Mouse (Mus musculus): ENCODE measurements around the gene Plxnc1.

The Plxnc1 gene

GRCm38 (mm10) chr10:94944691-94945205, at the start of gene Plxnc1:
Gene Plxnc1, minus strand, starts transcription at chr10:94944835.
- peak in 1 of 2 experiments; percentile 53 for DNase-seq

GRCm38 (mm10) chr10:94992127-94992526, 47.5 kb upstream of the Plxnc1 start:
- DNase-seq = peak; percentile 27 to 58

DNA sequence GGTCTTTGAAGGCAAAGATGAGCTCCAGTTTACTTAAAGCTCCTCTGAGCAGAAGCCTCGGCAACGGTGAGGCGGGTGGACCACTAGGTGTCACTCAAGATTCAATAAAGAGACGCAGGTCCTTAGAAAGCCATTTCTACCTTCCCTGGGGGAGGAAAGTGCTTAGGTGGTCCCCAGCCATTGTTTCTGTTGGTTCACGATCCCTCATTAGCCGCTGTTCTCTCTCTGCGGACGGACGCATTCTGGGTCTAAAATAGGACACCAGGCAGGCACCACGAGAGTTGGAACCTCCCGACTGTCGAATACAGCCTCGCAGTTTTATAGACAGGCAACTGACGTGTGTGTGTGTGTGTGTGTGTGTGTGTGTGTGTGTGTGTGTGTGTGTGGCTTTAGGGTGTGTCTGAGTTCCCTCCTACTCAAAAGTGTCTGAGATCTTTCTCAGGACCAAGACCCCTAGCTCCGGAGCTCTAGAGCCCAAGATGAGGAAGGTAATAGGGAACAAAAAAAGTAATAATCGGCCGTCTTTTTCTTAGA, 47.0 kb upstream of the Plxnc1 start:
- peak; percentile 69 to 72 for DNase-seq

- peak; percentile 48 to 55 for DNase-seq
Measured at GRCm38 (mm10) chr10:94990768-94991563, 46.3 kb upstream of the Plxnc1 start.

GRCm38 (mm10) chr10:94989321-94989720, 44.7 kb upstream of the Plxnc1 start:
- no peak for DNase-seq

DNA sequence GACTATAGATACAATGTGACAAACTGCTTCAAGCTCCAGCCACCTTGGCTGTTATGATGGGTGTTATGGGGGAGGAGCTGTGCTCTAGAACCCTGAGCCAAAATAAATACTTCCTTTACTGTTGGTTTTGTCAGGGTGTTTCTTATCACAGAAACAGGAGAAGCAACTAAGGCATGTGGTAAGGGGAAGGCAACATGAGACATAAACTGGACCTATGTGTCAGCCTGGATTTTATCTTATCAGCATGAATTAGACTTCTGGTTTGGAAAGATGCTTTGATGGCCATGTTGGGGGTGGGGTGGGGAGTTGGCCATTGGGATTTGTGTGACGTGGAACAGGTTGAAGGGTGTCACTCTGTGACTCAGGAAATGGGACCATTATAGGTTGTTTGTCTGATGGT, 40.5 kb upstream of the Plxnc1 start:
- DNase-seq = no peak

DNA sequence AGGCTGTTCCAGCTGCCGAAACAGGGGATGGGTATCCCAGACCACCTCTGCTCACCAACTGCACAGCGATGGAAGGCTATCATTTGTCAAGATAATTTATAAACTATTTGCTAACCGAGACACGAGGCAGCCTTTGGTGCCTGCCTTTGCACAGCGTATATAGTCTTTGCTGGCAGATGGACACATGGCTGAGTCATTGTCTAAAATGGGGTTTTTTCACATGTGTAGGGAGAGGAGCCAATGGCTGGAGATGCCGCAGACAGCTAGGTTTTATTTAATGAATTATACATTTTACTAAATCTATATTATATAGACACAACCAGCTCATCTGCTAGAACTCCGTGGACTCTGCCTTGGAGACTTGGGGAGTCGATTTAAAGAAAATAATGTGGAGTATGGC, 37.9 kb upstream of the Plxnc1 start:
- DNase-seq = no peak

DNA sequence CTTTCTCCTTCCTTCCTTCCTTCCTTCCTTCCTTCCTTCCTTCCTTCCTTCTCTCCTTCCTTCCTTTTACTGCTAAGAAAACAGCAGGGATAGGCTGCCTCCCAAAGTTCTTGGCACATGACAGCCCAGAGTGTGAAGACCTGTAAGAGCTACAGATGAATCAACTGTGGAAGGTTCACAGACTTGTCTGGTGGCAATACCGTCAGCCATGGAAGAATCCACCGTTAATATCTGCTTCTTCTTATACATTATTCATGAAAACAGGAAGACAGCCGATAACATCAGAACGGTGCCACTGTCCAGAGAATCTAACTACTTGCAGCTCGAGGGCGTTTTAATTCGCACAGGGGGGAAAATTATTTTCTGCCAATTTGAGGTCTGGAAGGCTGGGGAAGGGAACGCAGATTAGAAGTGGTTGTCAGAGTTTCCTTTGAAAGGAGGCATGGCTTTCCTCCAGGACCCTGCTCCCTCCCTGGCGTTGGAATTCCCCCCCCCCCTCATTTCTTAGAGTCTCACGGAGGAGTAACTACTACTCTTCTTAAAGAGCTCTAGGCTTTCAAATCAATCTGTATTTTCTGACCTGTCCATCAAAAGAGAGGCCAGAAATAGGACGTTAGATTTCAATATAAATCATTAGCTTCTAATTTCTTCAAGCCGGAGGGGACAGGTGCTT, 37.0 kb upstream of the Plxnc1 start:
- no peak for DNase-seq

GRCm38 (mm10) chr10:94978265-94978822, 33.7 kb upstream of the Plxnc1 start:
- DNase-seq = no peak

DNA sequence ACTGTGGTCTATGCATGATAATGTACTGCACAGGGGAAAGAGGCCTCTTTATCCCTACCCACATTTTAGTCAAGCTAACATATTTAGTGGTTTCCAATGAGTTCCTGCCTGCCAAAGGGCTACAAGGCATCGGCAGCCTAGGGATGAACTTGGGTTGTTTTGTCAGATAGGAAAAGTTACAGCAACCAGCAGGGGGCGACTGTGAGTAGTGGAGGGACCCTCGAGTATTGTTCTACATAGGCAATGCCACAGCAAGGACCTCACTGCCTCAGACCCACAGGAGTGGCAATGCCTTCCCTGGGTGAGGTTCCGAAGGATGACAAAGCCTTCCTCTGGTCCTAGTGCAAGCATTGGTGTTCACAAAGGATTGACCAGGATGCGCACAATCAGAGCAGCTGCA, 31.7 kb upstream of the Plxnc1 start:
- DNase-seq = no peak

GRCm38 (mm10) chr10:94975099-94975496, 30.5 kb upstream of the Plxnc1 start:
- DNase-seq = no peak

GRCm38 (mm10) chr10:94974345-94975098, 29.9 kb upstream of the Plxnc1 start:
- DNase-seq = no peak

- DNase-seq = no peak
Measured at GRCm38 (mm10) chr10:94971625-94972161, 27.1 kb upstream of the Plxnc1 start.

- no peak for DNase-seq
Measured at GRCm38 (mm10) chr10:94970221-94970620, 25.6 kb upstream of the Plxnc1 start.

DNA sequence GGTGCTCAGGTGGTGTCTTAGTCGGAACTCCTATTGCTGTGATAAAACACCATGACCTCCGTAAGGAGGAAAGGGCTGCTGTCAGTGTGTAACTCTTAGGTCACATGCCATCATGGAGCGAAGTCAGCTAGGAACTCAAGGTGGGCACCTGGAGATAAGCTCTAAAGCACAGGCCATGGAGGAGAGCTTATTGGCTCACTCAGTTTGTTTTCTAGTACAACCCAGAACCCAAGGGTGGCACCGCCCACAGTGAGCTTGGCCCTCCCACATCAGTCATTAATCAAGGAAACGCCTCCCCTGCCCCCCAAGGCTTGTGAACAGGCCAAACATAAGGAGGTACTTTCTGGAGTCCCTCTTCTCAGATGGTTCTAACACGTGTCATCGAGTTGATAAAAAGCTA, 22.8 kb upstream of the Plxnc1 start:
- no peak for DNase-seq

DNA sequence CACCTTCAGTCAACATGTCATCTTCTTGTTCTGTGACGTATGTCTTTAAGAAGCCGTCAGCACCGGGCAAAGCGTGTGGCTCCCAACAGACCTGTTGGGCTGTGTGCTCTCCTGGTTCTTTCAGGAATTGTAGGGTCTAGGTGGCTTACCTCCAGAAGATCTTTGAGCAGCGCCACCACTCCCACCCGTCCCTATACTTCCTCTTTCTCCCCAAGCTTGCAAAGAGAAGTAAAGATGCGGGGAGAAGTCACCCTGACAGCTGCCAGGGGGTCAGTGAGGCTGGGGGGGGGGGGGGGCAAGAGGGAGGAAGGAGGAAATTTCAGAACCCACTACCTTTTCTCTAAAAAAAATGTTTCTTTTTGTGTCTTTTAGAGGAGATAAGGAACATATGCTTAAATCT, 22.2 kb upstream of the Plxnc1 start:
- no peak for DNase-seq

DNA sequence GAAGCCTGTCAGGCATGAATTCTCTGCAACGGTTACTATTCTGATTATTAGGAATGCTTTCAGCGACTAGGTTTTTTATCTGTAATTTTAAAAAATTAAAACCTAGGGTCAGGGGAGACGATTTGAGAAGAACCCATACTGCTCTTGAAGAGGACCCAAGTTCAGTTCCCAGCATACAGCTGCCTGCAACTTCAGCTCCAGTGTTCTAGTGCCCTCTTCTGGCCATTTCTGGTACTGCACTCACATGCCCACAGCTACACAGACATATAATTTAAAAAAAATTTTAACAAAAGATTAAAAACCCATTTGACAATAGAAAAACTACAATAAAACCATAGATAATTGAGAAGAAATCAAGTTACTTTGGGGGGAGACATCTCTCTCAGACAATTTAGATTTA, 20.5 kb upstream of the Plxnc1 start:
- DNase-seq = no peak

- DNase-seq = no peak
Measured at GRCm38 (mm10) chr10:94962005-94962404, 17.4 kb upstream of the Plxnc1 start.

DNA sequence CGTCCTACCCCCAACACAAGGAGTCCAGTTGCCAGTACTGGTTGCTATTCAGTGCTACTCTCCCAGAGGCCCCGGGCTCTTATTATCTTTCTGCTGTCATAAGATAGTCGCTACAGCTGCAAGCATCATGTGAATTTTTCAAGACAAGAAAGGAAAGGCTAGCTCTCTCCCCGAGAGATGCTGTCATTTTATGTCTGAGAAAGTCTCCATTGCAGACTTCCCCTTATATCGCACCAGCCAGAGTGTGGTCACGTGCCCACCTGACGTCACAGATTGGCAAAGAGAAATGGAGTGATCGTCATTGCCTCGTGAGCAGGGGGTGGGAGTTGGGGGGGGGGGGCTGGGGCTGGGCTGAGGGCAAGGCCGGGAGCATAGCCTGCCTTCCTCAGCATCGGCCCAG, 16.6 kb upstream of the Plxnc1 start:
- no peak for DNase-seq

GRCm38 (mm10) chr10:94958311-94958710, 13.7 kb upstream of the Plxnc1 start:
- DNase-seq = peak; percentile 53 to 64

DNA sequence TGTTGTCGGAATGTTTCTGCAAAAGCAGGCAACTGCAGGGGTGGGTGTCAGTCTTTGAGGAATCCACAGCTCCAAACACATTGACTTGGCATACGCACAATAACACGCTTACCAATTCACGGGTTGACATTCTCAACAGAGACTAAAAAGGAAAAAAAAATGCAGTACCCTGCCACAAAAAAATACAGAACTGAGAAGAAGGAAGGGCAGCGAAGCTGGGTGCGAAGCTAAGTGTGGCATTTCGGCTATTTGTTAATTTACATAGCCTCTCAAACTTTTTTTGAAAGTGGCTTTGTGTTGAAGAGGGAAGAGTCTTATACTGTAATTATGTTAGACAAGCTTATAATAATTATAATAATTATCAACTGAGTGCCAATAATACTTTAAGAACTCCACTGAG, 13.1 kb upstream of the Plxnc1 start:
- no peak for DNase-seq

DNA sequence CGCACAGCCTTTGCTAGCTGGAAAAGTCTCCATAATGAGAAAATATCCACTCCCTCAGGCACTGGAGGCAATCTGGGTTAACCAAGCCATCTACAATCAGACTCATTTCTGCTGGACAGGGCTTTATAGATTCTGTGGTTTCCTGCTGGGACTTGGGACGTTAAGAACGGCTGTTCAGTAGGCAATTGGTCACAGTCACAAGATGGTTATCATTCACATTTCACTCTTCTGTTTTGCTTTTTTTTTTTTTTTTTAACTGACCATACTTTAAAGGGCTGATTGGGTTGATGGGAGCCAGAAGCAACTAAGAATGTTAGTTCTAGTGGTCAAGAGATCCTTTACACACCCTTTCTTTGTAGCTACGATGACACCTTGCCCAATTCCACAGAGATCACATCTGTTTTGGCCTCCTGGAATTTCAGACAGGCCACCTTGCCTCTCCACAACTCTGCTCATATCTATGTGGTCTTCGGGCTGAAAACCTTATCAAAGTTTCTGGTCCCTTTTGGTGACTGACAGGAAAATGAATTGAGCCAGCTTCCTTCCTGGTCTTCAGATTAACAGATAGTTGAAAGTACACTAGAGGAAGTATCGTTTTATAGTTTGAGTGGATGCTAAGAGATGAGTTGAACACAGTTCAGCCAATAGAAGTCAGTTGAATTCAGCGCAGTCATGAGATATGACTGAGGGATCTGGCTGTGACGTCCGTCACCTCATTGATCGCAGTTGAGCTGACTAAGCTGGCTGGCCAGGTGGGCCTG, 3.5 kb upstream of the Plxnc1 start:
- no peak for DNase-seq

Data from cerebellum, adult 18-20 months (tissue).